Mouse (Mus musculus) heart, embryonic 14.5 days (tissue): ENCODE data around the gene Armh1. TPM values are rescaled to one million over a fixed set of nuclear protein-coding genes. Genes with fewer than 3 reads are reported as not detected.

Source experiments
- ATAC-seq: fragments of 200-750 bp; cut with Nextera tagmentation; 2 replicates; pipeline ENCODE4 v1.8.0; 2017; ENCODE audit warnings: low read depth, moderate TSS enrichment; ENCODE audit not compliant: insufficient number of reproducible peaks, insufficient read depth, low FRiP score
- H3K27ac ChIP-seq, 2 experiments: fragments of 200-500 bp in 1 of 2; fragments of 300-500 bp in 1 of 2; sonication (generic) in 1 of 2; replicated peaks in 1 of 2; 2 replicates each; pipeline ENCODE4 v1.5.1; 2012 to 2014; ENCODE audit warnings: low read depth in 2 of 2, low read length in 2 of 2, control low read depth in 1 of 2, mild to moderate bottlenecking in 1 of 2, mixed read lengths in 1 of 2; ENCODE audit not compliant: control insufficient read depth in 1 of 2, insufficient read depth in 1 of 2
- H3K27me3 ChIP-seq: fragments of 300-500 bp; sonication (generic); 2 replicates; pipeline ENCODE4 v1.6.1; 2014; ENCODE audit warnings: mild to moderate bottlenecking, low read length, control low read depth; ENCODE audit not compliant: control insufficient read depth, insufficient read depth
- H3K36me3 ChIP-seq: fragments of 300-500 bp; sonication (generic); 2 replicates; pipeline ENCODE4 v1.6.1; 2014; ENCODE audit warnings: mild to moderate bottlenecking, control low read depth, low read length, mixed read lengths; ENCODE audit not compliant: control insufficient read depth, insufficient read depth
- H3K4me1 ChIP-seq, 2 experiments: fragments of 200-500 bp in 1 of 2; fragments of 300-500 bp in 1 of 2; sonication (generic) in 1 of 2; 2 replicates each; pipeline ENCODE4 v1.6.1; 2012 to 2014; ENCODE audit warnings: low read length in 2 of 2, control low read depth in 1 of 2, mixed read lengths in 1 of 2; ENCODE audit not compliant: control insufficient read depth in 2 of 2, insufficient read depth in 2 of 2
- H3K4me2 ChIP-seq: fragments of 300-500 bp; sonication (generic); 2 replicates; pipeline ENCODE4 v1.6.1; 2014; ENCODE audit warnings: mild to moderate bottlenecking, low read length
- H3K4me3 ChIP-seq, 2 experiments: fragments of 200-500 bp in 1 of 2; fragments of 300-500 bp in 1 of 2; sonication (generic) in 1 of 2; 2 replicates each; pipeline ENCODE4 v1.5.1; 2012 to 2014; ENCODE audit warnings: low read length in 2 of 2, mild to moderate bottlenecking in 2 of 2, control low read depth in 1 of 2, low read depth in 1 of 2, moderate library complexity in 1 of 2; ENCODE audit not compliant: control insufficient read depth in 1 of 2, insufficient read depth in 1 of 2
- H3K9ac ChIP-seq: fragments of 300-500 bp; sonication (generic); 2 replicates; pipeline ENCODE4 v1.6.1; 2014; ENCODE audit warnings: mild to moderate bottlenecking, low read length
- H3K9me3 ChIP-seq: fragments of 300-500 bp; sonication (generic); 2 replicates; pipeline ENCODE4 v1.6.1; 2016; ENCODE audit warnings: low read length, control low read depth; ENCODE audit not compliant: control insufficient read depth
- WGBS: fragments of 180-500 bp; shearing (Covaris S2); extraction: QIAGEN DNeasy Blood & Tissue Kit; methylation state at CpG from one replicate; pipeline ENCODE4 v1.1.7; 2014; 5-methylcytosine and 5-hydroxymethylcytosine counted together
- polyA plus RNA-seq: library from polyadenylated mRNA; unstranded; fragments of >200 nt; fragmentation: Nextera tagmentation; extraction: Ambion mirVana; gene quantifications from 2 replicates; pipeline ENCODE4 v1.2.1, GENCODE M21; 2014

Armh1 gene
- polyA plus RNA-seq, 1 experiment from 2014 or later, result 0.27 TPM

- H3K9me3 ChIP-seq, result no peaks in the 10 kb centered on the region
- no peak for ATAC-seq
- H3K27me3 ChIP-seq, result no peaks in the 10 kb centered on the region
- H3K9ac ChIP-seq, result no peak overlapping the region
- H3K4me3 ChIP-seq, result no peak overlapping the region
- no peaks in the 10 kb centered on the region for H3K36me3 ChIP-seq
- 64% methylated on average over 5 of the region's 5 CpGs for WGBS
- H3K4me2 ChIP-seq, result no peak overlapping the region
- H3K27ac ChIP-seq, result no peak overlapping the region
- no peaks in the 10 kb centered on the region for H3K4me1 ChIP-seq
Measured at GRCm38 (mm10) chr4:117217029-117217428, 34.9 kb downstream of the Armh1 start.

- Histone ChIP-seq H3K36me3 (no peaks in the 10 kb centered on the region), H3K9me3 (no peaks in the 10 kb centered on the region), H3K9ac (no peak overlapping the region), H3K4me1 (no peaks in the 10 kb centered on the region), H3K27ac (no peak overlapping the region), H3K4me2 (no peak overlapping the region), H3K4me3 (no peak overlapping the region), H3K27me3 (no peaks in the 10 kb centered on the region)
- no peak for ATAC-seq
- WGBS, result 85% methylated on average over 6 of the region's 6 CpGs
Measured at GRCm38 (mm10) chr4:117214250-117214649, 37.7 kb downstream of the Armh1 start.

- Histone ChIP-seq H3K4me3 (peak overlapping the region in 1 of 2 experiments; percentile 4; a peak in 1 of 4 replicates), H3K9me3 (no peaks in the 10 kb centered on the region), H3K27ac (peak overlapping the region in 1 of 2 experiments; percentile 41; a peak in 1 of 4 replicates), H3K36me3 (no peaks in the 10 kb centered on the region), H3K4me2 (peak overlapping the region; percentile 41), H3K9ac (peak overlapping the region; percentile 55), H3K27me3 (no peaks in the 10 kb centered on the region), H3K4me1 (no peaks in the 10 kb centered on the region)
- 6% methylated on average over 20 of the region's 20 CpGs for WGBS
- 0 out of 2 replicates have a peak, but pooled peaks have one; percentile 17 for ATAC-seq
Measured at GRCm38 (mm10) chr4:117210147-117211074, 41.5 kb downstream of the Armh1 start.

DNA sequence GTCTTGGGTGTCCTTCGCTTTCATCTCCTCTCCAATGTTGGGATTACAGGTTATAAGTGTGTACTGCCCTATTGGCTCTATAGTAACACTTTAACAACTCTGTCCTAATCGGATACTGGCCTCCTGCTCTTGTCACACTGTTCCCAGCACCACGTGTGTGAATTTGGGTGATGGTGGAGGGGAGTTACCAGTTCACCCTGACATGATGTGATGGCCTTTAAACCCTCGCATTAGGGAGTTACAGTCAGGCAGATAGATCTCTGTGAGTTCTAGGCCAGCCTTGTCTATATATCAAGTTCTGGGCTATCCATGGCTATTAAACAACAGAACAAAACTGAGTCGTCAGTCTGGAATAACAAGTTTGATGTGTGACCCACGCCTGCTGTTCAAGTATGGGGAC, 42.3 kb downstream of the Armh1 start:
- Histone ChIP-seq H3K4me3 (no peak overlapping the region), H3K9me3 (no peaks in the 10 kb centered on the region), H3K36me3 (no peaks in the 10 kb centered on the region), H3K9ac (no peak overlapping the region), H3K4me1 (no peaks in the 10 kb centered on the region), H3K27ac (no peak overlapping the region), H3K27me3 (no peaks in the 10 kb centered on the region), H3K4me2 (no peak overlapping the region)
- no peak for ATAC-seq
- WGBS, result 83% methylated on average over 6 of the region's 6 CpGs

- peak overlapping the region in 1 of 2 experiments; percentile 76; a peak in 1 of 4 replicates for H3K27ac ChIP-seq
- no peaks in the 10 kb centered on the region; a peak in 1 of 4 replicates for H3K4me1 ChIP-seq
- no peak for ATAC-seq
- H3K4me2 ChIP-seq, result peak overlapping the region; percentile 62; the same call in 1 of the 2 replicates
- no peaks in the 10 kb centered on the region for H3K36me3 ChIP-seq
- peak overlapping the region; percentile 73 for H3K9ac ChIP-seq
- no peak overlapping the region for H3K4me3 ChIP-seq
- H3K27me3 ChIP-seq, result no peaks in the 10 kb centered on the region
- no peaks in the 10 kb centered on the region for H3K9me3 ChIP-seq
- 63% methylated on average over 4 of the region's 4 CpGs for WGBS
Measured at GRCm38 (mm10) chr4:117202992-117203354, 49.0 kb downstream of the Armh1 start.

- under 1% methylated on average over 25 of the region's 25 CpGs for WGBS
- no peaks in the 10 kb centered on the region; a peak in 1 of 4 replicates for H3K4me1 ChIP-seq
- H3K27me3 ChIP-seq, result no peaks in the 10 kb centered on the region
- no peaks in the 10 kb centered on the region for H3K36me3 ChIP-seq
- peak overlapping the region; percentile 34 to 37 for H3K4me3 ChIP-seq
- peak overlapping the region; percentile 73 for H3K9ac ChIP-seq
- peak overlapping the region; percentile 62 for H3K4me2 ChIP-seq
- peak overlapping the region; percentile 28 to 76 for H3K27ac ChIP-seq
- no peaks in the 10 kb centered on the region for H3K9me3 ChIP-seq
- peak; percentile 47; the same call in 1 of the 2 replicates for ATAC-seq
Measured at GRCm38 (mm10) chr4:117202046-117202991, 49.6 kb downstream of the Armh1 start.

- Histone ChIP-seq H3K36me3 (no peaks in the 10 kb centered on the region), H3K4me3 (no peak overlapping the region), H3K27ac (no peak overlapping the region), H3K4me2 (no peak overlapping the region), H3K9me3 (no peaks in the 10 kb centered on the region), H3K27me3 (no peaks in the 10 kb centered on the region), H3K9ac (no peak overlapping the region), H3K4me1 (peaks cover 0 to 4% of the 10 kb centered on the region in 2 experiments; a peak in 1 of 4 replicates)
- WGBS, result 94% methylated on average over 14 of the region's 14 CpGs
- ATAC-seq, result no peak
Measured at GRCm38 (mm10) chr4:117191804-117192203, 60.1 kb downstream of the Armh1 start.
